Mouse (Mus musculus) kidney, postnatal 4 days (tissue): ENCODE results near the gene Nop2.

Experiments
- DNase-seq, 2 experiments: peaks; one replicate each; pipeline ENCODE4 v3.0.0; 2021; ENCODE audit warnings: mixed read lengths in 2 of 2

Gene Nop2

DNA sequence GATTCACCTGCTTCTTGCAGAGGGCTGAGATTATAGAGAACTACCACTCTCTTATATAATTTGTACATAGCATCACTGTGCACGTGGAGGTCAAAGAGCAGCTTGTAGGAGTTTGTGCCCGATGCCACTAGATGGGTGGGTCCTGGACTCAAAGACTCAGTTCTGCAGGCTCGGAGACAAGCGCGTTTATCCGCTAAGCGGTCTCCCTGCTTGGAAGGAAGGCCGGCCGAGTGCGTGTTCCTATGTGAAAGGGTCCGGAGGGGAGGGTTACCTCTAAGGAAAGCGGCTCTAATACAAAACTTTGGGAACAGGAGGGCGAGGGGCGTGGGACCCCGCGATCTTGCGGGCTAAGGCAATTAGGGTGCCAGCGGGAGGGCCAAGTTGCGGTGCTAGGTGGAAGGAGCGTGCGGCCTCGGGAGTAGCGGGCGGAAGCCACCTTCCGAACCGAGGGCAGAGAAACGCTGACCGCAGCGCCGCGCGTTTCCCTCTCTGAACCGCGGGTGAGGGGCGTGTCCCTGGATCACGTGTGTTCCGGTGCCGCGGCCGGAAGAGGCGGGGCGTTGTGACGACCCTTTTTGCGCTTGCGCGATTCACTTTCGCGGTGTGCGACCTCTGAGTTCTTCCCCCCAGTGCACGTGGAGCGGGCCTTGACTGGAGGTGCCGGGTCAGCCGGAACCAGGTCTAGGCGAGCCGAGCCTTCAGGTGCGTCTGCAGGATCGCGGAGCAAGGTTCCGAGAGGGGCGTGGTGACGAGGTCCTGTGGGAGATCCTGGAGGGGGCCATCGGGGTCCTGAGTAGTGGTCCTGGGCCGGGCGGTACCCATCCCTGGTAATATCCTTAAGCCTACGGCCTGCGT is at the start of gene Nop2:
Gene Nop2 (plus strand): TSS at position 608 of the 855 bp plus-strand sequence.
- DNase-seq, result peak; percentile 91 to 94

DNA sequence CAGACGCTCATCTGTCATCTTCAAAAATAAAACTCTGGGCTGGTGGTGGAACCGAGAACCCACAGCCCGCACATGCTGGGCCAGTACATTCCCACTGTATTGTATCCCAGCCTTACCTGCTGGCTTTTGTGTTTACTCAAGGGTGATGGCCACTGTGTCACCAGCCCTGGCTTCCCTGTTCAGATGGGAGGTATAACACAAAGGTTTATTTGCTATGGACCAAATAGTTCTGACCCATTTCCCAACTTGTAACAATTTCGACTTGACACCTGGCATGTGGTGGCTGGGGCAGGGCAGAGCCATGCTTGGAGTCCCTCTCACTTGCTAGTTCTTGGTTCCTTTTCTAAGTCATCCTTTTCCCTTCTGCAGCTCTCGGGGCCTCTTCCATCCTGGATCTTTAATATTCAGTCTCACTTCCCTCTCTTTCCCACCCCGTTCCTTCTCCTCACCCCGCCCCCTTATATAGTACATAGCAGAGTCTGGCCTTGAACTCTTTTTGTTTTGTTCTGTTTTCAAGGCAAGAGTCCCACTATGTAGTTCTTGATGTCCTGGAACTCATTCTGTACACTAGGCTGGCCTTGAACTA is 48.8 kb upstream of the Nop2 start:
- no peak for DNase-seq

DNA sequence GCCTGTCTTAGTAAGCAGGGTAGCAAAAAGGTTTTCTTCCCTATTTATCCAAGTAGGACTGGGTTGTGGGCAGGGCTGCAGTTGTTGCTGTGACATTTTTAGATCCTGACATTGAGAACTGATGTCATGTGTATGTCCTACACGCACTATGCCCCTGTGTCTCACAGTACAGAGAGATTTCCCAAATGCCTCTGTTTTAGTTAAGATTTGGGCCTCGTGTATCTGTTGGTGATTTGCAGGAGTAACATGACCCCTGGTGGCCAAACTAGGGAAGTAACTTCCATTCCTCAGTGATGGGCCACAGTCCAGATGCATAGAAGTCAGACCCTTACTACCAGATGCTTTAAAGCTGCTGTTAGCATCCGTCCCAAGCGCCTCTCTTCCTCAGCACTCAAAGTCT is 47.3 kb upstream of the Nop2 start:
- DNase-seq, result peak; percentile 65 to 76

DNA sequence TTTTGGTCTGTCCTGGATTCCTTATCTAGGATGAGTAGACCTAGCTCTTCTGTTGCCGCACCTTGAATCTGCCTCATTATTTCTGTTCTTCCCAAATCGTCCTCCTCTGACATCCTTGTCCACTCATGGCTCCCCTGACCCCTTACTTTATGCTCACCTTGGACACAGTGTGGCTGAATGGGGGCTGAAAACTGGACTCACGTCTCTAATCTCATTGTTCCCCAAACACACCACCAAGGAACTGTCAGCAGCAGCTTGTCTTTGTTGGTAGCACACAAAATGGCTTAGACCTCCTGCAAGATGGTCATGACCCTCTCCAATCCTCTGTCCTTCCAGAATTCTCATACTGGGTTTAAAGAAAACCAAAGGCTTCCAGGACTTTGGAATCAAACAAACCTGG is 43.8 kb upstream of the Nop2 start:
- no peak for DNase-seq

DNA sequence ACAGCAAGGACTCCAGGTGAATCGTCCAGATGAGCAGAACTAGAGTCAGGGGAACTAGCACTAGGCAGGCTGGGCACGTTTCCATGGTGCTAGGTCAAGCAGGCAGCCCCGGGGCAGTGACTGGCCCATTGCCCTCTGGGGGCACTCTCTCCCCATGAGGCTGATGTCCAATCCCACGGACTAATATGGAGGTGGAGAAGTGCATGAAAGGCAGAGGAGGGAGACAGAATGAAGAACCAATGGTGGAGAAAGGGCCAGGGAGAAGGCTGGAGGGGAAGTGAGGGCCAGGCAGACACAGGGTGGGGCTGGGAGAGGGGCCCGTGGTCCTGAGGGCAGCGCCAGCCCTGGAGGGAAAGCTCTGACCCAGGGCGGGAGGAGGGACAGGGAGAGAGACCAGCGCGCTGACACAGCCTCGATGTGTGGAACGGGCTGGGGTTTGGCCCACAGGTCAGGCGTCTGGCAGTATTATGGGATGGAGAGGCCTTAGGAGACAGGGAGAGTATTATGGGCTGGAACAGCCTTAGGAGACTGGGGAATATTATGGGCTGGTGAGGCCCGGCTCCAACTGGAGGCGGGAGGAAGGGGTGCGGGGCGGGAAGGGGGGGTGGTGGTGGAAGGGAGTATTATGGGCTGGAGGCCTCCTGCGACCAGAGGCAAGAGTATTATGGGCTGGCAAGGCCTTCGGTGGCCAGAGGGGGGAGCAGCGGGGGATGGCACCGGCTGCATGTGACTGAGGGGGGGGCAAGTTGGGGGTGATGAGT is 43.0 kb upstream of the Nop2 start:
- DNase-seq, result peak; percentile 89 to 93

DNA sequence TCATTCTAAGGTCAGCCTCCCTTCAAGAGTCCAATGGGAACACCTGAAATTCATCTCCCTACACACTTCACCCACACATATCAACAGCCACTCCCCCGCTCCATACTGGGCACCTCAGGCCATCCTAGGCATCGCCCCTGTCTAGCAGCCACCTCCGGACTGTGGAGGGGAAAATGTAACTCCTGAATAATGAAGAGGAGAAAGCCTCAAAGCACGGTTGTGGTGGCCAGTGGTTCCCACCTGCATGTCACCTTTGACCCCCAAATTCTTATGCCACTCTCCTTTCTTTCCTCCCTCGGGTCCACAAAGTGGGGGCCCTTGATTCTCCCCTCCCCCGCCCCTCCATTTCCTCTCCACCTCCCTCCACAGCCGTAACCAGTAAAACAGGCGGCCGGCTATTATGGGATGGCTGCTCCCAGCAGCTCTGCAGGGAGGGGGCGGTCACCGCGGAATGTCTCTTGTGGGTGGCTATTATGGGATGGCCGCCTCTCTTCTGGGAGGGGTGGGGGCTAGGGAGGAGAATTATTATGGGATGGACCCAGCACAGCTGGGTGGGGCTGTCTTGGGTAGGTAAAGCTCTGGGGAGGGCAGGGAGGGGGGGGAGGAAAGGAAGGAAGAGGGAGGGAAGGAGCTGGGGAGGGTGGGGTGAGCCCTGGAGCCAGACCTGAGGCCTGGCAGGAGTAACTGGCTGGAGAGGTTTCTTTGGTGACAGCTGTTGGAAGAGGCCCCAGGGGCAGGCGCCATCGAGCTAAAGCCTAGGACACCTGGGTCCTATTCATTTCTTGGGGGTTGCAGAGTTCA is 42.0 kb upstream of the Nop2 start:
- peak; percentile 89 to 93 for DNase-seq

DNA sequence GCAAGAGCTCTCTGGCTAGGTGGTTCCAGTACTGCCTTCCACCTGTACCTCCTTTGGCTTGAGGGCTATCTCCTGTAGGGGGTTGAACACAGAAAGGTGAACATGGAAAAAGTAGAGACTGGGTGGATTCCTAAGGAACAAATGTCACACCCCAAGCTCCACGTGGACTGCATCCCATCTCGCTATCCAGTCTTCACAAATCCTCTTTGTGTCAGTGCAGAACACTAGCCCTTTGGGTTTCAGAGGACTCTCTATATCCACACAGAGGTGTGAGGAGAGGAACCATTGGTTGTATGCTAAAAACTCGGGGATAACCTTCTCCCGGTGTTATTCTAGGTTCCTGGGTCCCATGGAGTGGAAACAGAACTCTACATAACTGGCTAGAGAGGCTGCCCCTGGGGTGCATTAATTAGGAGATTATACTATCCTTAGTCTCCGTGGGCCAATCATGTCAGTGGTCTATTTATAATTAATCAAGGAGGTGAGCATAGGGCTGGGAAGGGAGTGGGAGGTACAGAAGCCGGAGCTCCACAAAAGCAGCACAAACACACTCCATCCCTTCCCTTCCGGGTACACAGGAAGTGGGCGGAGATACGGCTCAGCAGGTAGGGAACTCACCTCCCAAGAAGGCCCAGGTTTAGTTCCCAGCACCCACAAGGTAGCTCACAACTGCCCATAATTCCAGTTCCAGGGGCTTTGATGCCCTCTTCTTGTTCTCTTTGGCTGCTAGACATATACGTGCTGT is 41.2 kb upstream of the Nop2 start:
- no peak for DNase-seq

DNA sequence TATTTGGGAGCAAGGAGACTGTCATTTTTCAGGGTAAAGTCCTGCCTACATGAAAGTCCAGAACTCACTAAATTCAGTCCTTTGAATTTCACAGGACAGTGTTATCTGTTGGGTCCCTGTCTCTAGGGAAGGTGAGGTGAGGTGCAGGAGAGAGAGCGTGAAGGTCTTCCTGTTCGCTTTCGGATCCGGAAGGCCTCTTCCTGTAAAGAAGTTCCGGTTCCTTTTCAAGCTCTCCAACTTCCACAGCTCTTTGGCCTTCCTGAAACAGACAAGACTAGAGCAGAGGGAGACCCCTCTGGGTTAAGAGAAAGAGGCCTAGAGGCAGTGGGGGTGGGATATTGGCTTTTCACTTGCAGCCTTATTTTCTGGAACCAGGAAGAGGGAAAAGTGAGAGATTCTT is 39.3 kb upstream of the Nop2 start:
- DNase-seq, result no peak

DNA sequence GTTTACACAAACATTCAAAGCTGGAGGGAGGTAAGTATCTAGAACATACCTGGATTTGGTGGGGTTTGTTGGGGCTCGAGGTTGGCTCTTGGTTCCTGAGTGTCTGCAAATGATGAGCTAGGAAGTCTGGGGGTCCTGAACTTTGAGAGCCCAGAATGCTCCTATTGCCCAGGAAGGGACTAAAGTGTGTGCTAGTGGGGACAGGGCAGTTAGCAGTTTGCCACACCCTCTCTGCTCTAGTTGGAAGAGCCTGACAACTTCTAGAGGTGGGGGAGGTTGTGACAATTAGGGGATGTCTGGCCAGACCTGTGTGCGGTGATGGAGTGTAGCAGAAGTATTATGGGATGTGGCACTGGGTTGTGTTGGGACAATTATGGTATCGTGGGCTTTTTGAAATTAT is 36.9 kb upstream of the Nop2 start:
- no peak for DNase-seq

DNA sequence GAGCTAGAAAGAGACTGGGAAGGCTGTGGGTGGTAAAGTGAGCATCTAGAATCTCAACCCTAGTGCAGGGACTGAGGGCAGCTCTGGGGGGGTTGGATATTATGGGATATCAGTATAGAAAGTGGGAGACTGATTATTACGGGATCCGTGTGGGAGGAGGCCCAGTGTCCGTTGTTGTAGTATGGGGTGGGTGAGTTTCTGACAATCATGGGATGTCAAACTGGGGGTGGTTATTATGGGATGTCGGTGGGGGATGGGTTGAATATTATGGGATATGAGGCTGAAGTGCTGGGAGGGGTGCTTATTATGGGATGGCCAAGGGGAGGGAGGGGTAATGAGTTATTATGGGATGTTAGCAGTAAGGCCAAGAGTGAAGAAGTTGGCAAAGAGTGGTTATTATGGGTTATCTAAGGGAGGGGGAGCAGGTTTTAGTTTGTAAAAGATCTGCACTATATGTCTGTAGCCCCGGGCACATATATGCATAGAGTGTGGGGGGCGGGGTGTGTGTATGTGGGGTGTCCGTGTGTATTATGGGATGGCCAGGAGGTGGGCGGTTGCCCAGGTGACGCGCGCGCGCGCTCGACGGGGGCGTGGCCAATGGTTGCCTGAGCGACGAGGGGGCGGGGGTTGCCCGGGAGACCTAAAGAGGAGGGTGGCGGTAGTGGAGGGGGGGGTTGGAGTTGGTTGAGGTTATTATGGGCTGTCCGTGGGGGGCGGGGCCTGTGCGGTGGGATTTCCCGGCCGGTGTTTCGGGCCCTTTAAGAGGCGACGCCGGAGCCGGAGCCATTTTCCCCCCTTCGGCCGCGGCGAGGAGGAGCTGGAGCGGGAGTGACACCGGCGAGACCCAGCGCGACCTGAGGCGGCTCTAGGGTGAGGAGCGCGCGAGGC is 36.1 kb upstream of the Nop2 start, which contains the start of gene Chd4:
Gene Chd4 (plus strand): TSS at position 591 of the 888 bp plus-strand sequence.
- peak; percentile 98 to 99 for DNase-seq

DNA sequence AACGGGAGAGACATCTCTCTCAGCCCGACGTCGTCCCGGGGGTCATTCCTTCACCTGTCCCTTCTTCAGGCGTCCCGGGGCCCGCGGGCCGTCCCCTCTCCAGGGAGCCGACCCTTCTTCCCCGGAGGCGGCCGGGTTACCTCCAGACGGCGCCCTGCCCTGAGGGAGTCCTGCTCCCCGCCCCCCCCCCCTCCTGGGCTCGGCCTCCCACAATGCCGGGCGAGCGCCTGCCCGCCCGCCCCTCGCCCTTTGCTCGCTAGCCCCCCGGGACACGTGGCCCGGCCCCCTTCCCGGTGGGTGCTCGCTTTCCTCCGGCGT is 35.5 kb upstream of the Nop2 start:
- DNase-seq, result no peak

DNA sequence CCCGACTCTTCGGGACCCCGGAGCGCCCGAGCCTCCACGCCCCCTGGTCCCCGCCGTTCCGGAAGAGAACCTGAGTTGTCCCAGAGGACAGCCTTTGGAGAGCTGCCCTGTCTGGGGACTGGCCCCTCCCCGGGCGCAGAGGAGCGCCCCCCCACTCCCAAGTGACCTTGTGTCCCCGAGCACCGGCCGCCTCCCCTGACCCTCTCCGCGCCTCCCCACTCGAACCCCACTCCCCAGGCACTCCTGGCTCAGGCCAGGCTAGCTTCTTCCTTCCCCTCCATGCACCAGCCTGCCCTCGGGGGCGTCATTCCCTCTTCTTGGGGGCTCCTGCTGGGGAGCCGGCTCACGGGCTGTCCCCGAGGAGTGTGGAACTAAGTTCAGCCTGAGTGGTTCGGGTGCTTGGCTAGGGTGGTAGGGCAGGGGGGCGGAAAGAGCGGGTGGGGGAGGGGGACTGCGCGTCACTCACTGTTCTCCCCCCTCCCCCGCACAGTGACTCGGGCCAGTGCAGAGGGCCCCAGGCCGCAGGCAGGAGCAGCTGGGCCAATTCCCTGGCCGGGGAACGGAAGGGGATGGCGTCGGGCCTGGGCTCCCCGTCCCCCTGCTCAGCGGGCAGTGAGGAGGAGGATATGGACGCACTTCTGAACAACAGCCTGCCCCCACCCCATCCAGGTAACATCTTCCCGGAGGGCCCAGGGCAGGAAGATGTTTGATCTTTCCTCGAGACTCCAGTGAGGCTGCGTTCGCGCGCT is 34.9 kb upstream of the Nop2 start:
- peak; percentile 80 to 90 for DNase-seq

DNA sequence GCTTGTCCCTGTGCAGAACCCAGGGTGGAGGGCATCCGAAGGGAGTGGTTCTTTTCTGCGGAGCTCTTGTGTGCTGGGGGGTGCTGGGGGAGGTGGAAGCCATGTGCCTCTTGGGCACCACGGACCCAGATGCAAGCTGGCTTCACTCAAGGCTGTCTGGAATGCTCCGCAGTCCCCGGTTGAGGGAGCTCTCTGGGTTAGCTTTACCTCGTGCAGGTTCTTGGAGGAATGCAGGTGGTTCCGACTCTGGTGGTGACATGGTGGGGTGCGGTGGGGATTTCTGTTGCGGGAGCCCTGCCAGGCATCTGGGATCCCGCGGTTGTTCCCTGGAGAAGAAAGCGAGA is 34.4 kb upstream of the Nop2 start:
- DNase-seq, result peak; percentile 48 to 65

DNA sequence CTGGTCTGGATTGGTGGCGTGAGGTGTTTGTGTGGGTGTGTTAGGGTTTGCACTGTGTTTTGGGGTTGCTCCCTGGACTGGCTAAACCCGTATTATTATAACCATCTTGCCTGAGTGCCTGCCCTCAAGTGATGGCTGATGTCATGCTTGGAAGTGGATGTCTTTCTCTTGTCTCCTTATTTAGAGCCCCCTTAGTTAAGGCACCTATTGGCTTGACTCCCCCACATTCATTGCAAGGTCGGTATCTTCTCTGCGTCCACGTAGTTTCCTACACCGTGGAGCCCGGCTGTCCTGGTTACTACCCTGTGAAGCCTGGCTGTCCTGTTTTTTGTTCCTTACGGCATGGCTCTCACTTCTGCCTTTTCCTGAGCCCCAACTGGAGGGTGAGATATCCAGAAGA is 33.8 kb upstream of the Nop2 start:
- DNase-seq, result no peak

DNA sequence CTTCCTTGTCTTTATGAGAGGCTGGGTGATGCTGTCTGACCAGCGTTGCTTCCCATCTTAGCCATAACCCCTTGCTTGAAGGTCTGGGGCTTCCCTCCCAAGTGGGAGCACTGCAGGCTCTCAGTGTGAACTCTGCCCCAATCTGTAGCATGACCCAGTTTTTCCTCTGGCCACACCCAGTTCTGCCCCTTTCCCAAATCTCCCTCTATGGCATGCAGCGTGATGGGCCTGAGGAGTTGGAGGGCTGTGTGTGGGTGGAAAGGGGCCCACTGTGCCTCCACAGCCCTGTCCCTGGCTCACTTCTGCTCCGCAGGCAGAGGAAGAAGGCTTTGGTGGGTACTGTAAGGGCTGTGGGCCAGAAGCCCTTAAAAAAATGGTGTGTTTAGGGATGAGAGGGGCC is 33.2 kb upstream of the Nop2 start:
- DNase-seq, result no peak

DNA sequence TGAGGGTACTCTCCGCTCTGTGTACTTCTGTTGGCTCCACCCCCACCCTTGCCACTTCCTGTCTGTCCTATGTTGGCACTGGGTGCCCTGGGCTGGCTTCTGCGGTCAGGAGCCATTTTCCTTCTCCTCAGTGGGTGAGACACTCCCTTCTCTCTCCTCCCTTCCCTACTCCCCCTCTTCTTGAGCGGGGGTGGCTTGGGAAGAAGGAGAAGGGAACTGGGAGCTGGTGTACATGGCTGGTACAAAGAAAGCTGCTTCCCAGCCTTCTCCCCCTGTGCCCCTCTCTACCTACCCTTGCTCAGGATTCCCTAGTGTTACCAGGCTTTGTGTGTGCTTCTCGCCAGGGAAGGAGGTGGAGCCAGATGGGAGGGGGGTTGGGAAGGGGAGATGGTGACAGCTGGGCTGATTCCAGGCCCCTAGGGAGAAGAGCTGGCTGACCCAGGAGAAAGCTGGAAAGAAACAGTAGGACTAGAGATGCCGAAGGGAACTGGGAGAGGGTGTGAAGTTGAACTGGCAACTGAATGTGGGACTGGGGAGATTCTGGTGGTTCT is 32.2 kb upstream of the Nop2 start:
- DNase-seq, result peak; percentile 56 to 70

DNA sequence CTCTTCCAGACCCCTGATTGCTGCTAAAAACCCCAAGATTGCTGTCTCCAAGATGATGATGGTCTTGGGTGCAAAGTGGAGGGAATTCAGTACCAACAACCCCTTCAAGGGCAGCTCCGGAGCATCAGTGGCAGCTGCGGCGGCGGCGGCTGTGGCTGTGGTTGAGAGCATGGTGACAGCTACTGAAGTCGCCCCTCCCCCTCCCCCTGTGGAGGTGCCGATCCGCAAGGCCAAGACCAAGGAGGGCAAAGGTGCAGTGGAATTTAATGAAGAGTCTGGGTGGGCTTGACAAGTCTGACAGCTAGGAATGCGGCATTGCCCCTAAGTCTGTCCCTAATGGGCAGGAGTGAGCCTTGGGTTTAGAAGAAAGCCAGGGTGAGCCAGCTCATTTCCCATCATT is 30.3 kb upstream of the Nop2 start:
- no peak for DNase-seq

DNA sequence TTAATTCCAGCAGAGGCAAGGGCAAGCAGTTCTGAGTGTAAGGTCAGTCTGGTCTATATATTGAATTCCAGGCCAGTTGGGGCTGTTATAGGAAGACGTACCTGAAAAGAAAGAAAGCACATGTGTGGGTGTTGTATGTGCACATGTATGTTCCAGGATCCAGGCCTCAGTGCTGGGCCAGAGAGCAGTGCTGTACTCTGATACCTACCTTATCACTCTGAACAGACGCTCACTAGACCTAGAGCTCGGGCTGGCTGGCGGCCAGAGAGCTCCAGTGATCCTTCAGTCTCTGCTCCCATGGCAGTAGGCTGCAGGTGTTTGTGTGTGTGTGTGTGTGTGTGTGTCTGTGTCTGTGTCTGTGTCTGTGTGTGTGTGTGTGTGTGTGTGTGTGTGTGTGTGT is 27.5 kb upstream of the Nop2 start:
- DNase-seq, result no peak

DNA sequence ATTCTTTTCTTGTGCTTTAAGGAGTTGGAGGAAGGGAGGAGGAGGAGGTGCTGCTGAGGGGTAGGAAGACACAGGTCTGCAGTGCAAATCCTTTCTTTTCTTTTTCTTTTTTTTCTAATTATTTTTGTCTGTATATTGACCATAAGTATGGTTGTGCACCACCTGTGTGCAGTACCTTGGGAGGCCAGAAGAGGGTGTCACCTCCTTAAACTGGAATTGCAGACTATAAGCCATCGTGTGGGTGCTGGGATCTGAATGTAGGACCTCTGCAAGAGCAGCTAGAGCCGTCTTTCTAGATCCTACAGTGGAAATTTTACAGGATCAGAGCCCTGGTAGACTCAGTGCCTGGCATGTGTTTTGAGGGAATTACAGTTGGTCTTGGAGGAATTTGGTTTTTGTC is 24.0 kb upstream of the Nop2 start:
- no peak for DNase-seq

DNA sequence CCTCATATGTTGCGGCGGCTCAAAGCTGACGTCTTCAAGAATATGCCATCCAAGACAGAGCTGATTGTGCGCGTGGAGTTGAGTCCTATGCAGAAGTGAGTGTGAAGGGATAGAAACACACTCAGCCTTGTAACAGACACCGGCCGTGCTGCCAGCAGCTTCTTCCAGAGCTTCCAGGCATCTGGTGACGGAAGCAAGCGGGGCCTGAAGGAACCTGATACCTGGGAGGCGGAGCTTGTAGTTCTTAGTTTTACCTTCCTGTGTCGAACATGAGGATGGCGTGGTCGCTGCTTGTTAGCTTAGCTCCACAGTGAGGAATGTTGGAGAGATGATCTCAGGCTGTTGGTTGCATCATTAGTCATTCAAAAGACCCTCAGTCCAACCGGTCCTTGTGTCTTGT is 22.3 kb upstream of the Nop2 start:
- DNase-seq, result no peak
